Mouse (Mus musculus) macrophage (primary cell): ENCODE results near the gene Hpse2. TPM values are rescaled to one million over a fixed set of nuclear protein-coding genes. Genes with fewer than 3 reads are reported as not detected.

Experiments
- H3K27ac ChIP-seq: fragments of 350-480 bp; formaldehyde crosslinking; 2 replicates; pipeline ENCODE4 v1.9.0; 2021
- H3K36me3 ChIP-seq: fragments of 350-480 bp; formaldehyde crosslinking; 2 replicates; pipeline ENCODE4 v1.9.0; 2021; ENCODE audit errors: inconsistent target
- H3K4me3 ChIP-seq: fragments of 350-480 bp; formaldehyde crosslinking; 2 replicates; pipeline ENCODE4 v1.9.0; 2021; ENCODE audit errors: inconsistent target
- H3K79me2 ChIP-seq: fragments of 350-480 bp; formaldehyde crosslinking; 2 replicates; pipeline ENCODE4 v1.9.0; 2021; ENCODE audit errors: inconsistent target
- WGBS: methylation state at CpG from one replicate; pipeline ENCODE4 v1.1.7; 2026; ENCODE audit warnings: inconsistent platforms; ENCODE audit not compliant: missing documents; 5-methylcytosine and 5-hydroxymethylcytosine counted together
- polyA plus RNA-seq: library from polyadenylated mRNA; stranded (reverse); fragments of 250-400 nt; gene quantifications from 3 replicates; pipeline ENCODE4 v1.2.4, GENCODE M21; 2018; ENCODE audit warnings: inconsistent platforms
- total RNA-seq, 78 experiments: library from RNA; depleted of rRNA; stranded (reverse); fragments of 250-400 nt; gene quantifications; 1 replicate in 9 of 78; 2 replicates in 24 of 78; 3 replicates in 43 of 78; 4 replicates in 2 of 78; pipeline ENCODE4 v1.2.4; 2018; ENCODE audit warnings: inconsistent platforms in 56 of 78

Gene Hpse2
- total RNA-seq (2018; cell fraction: chromatin; rRNA removed), result not detected
- not detected for total RNA-seq (2018; cell fraction: cytosol; rRNA removed)
- not detected for total RNA-seq (2018; cell fraction: nucleus; rRNA removed)
- not detected in 3 replicates for polyA plus RNA-seq

- H3K79me2 ChIP-seq, result no peaks in the 10 kb centered on the region
- H3K4me3 ChIP-seq, result no peak within 1 kb of the TSS
- H3K36me3 ChIP-seq, result no peaks in the 10 kb centered on the region
- no peak within 1 kb of the TSS for H3K27ac ChIP-seq
- WGBS, result 18% methylated on average over 17 of the region's 18 CpGs
Observed at GRCm38 (mm10) chr19:43388017-43388904, at the start of gene Hpse2. TSS of gene Hpse2 (minus strand) at chr19:43388355.

- Histone ChIP-seq H3K79me2 (no peaks in the 10 kb centered on the region), H3K36me3 (no peaks in the 10 kb centered on the region), H3K4me3 (no peak overlapping the region), H3K27ac (no peak overlapping the region)
- 92% methylated on average over 24 of the region's 24 CpGs for WGBS
Observed at GRCm38 (mm10) chr19:43427446-43428224, 39.5 kb upstream of the Hpse2 start.

- H3K36me3 ChIP-seq, result no peaks in the 10 kb centered on the region
- no peak overlapping the region for H3K27ac ChIP-seq
- no peaks in the 10 kb centered on the region for H3K79me2 ChIP-seq
- H3K4me3 ChIP-seq, result no peak overlapping the region
- 87% methylated on average over 2 of the region's 2 CpGs for WGBS
Observed at GRCm38 (mm10) chr19:43424082-43424481, 35.9 kb upstream of the Hpse2 start.

- WGBS, result 85% methylated on average over 3 of the region's 3 CpGs
Observed at GRCm38 (mm10) chr19:43420506-43420905, 32.4 kb upstream of the Hpse2 start.

GRCm38 (mm10) chr19:43415565-43415964, 27.4 kb upstream of the Hpse2 start:
- 85% methylated on average over 2 of the region's 2 CpGs for WGBS
- H3K4me3 ChIP-seq, result no peak overlapping the region
- H3K79me2 ChIP-seq, result no peaks in the 10 kb centered on the region
- H3K27ac ChIP-seq, result no peak overlapping the region
- H3K36me3 ChIP-seq, result no peaks in the 10 kb centered on the region

More at GRCm38 (mm10) chr19:43420506-43420905, 32.4 kb upstream of the Hpse2 start:
- Histone ChIP-seq H3K27ac (no peak overlapping the region), H3K79me2 (no peaks in the 10 kb centered on the region), H3K4me3 (no peak overlapping the region), H3K36me3 (no peaks in the 10 kb centered on the region)

- no peak overlapping the region for H3K4me3 ChIP-seq
- no peak overlapping the region for H3K27ac ChIP-seq
- no peaks in the 10 kb centered on the region for H3K79me2 ChIP-seq
- no peaks in the 10 kb centered on the region for H3K36me3 ChIP-seq
- WGBS, result 33% methylated on average over 1 of the region's 1 CpGs
Observed at GRCm38 (mm10) chr19:43407181-43407580, 19.0 kb upstream of the Hpse2 start.

GRCm38 (mm10) chr19:43396327-43396726, 8.2 kb upstream of the Hpse2 start:
- Histone ChIP-seq H3K4me3 (no peak overlapping the region), H3K79me2 (no peaks in the 10 kb centered on the region), H3K36me3 (no peaks in the 10 kb centered on the region), H3K27ac (no peak overlapping the region)
- WGBS, result 8% methylated on average over 4 of the region's 4 CpGs

- Histone ChIP-seq H3K27ac (no peak overlapping the region), H3K4me3 (no peak overlapping the region), H3K79me2 (no peaks in the 10 kb centered on the region), H3K36me3 (no peaks in the 10 kb centered on the region)
- WGBS, result 7% methylated on average over 14 of the region's 14 CpGs
Observed at GRCm38 (mm10) chr19:43387071-43387770, 934 bp downstream of the Hpse2 start.

GRCm38 (mm10) chr19:43386041-43386952, 1.9 kb downstream of the Hpse2 start:
- Histone ChIP-seq H3K4me3 (no peak overlapping the region), H3K27ac (no peak overlapping the region)
- WGBS, result 3% methylated on average over 48 of the region's 48 CpGs

GRCm38 (mm10) chr19:43385451-43385850, 2.7 kb downstream of the Hpse2 start:
- Histone ChIP-seq H3K36me3 (no peaks in the 10 kb centered on the region), H3K79me2 (no peaks in the 10 kb centered on the region), H3K27ac (no peak overlapping the region), H3K4me3 (no peak overlapping the region)
- 8% methylated on average over 13 of the region's 13 CpGs for WGBS

More at GRCm38 (mm10) chr19:43386041-43386952, 1.9 kb downstream of the Hpse2 start:
- H3K36me3 ChIP-seq, result no peaks in the 10 kb centered on the region
- no peaks in the 10 kb centered on the region for H3K79me2 ChIP-seq

GRCm38 (mm10) chr19:43384978-43385431, 3.1 kb downstream of the Hpse2 start:
- no peak overlapping the region for H3K4me3 ChIP-seq
- no peaks in the 10 kb centered on the region for H3K79me2 ChIP-seq
- 5% methylated on average over 25 of the region's 25 CpGs for WGBS
- no peaks in the 10 kb centered on the region for H3K36me3 ChIP-seq
- no peak overlapping the region for H3K27ac ChIP-seq

- H3K36me3 ChIP-seq, result no peaks in the 10 kb centered on the region
- H3K79me2 ChIP-seq, result no peaks in the 10 kb centered on the region
- no peak overlapping the region for H3K27ac ChIP-seq
- 11% methylated on average over 18 of the region's 19 CpGs for WGBS
- no peak overlapping the region for H3K4me3 ChIP-seq
Observed at GRCm38 (mm10) chr19:43384346-43384977, 3.7 kb downstream of the Hpse2 start.

- no peak overlapping the region for H3K4me3 ChIP-seq
- no peak overlapping the region for H3K27ac ChIP-seq
- H3K79me2 ChIP-seq, result no peaks in the 10 kb centered on the region
- WGBS, result 55% methylated on average over 3 of the region's 3 CpGs
- no peaks in the 10 kb centered on the region for H3K36me3 ChIP-seq
Observed at GRCm38 (mm10) chr19:43358830-43359229, 29.3 kb downstream of the Hpse2 start.
